Mouse (Mus musculus): ENCODE data around the gene Sh3bp4. TPM values are rescaled to one million over a fixed set of nuclear protein-coding genes. Genes with fewer than 3 reads are reported as not detected.

Gene Sh3bp4
- total and polyA plus RNA-seq, 3 experiments: not detected

- Histone ChIP-seq H3K4me1 (ENCODE audit: control insufficient read depth in 1 of 2, insufficient read depth in 2 of 2) (no peaks in the 10 kb centered on the region), H3K4me2 (ENCODE audit: insufficient read depth, low read depth, poor library complexity, severe bottlenecking) (no peak overlapping the region), H3K79me2 (replicated peaks; ENCODE audit: control insufficient read depth, extremely low read depth, insufficient read depth, poor library complexity, severe bottlenecking) (no peaks in the 10 kb centered on the region), H3K9ac (ENCODE audit: insufficient read depth, low read depth) (no peak overlapping the region), H3K27me3 (replicated peaks) (no peaks in the 10 kb centered on the region), H3K36me3 (replicated peaks in 1 of 2; ENCODE audit: control insufficient read depth in 1 of 2, insufficient read depth in 1 of 2, low read length in 1 of 2) (no peaks in the 10 kb centered on the region), H3K4me3 (replicated peaks in 1 of 3; ENCODE audit: low read depth in 2 of 3, low read length in 2 of 3, poor library complexity in 1 of 3) (no peak overlapping the region), H3K9me3 (replicated peaks; ENCODE audit: low read length) (peaks cover 89% of the 10 kb centered on the region), H3K27ac (ENCODE audit: insufficient read depth, low read depth) (no peak overlapping the region)
- in situ Hi-C loops (cut with MboI; ENCODE audit: low pct_ligation_motif_present, low pct_unique_long_range_greater_than_20kb, low sequenced_read_pairs): loop anchor here (25.0 kb wide), 1 partner anchor 451 kb away; no protein-coding TSS in a partner anchor
- no peak for TF ChIP-seq SIN3A (IDR thresholded peaks at IDR 0.05; ENCODE audit: low read length)
- TF ChIP-seq RCOR1 (conservative IDR thresholded peaks at IDR 0.05; ENCODE audit: low read depth, low read length): no peak
- TF ChIP-seq ZKSCAN1 (IDR thresholded peaks at IDR 0.05; ENCODE audit: borderline replicate concordance, low read depth, low read length): no peak
- no peak for TF ChIP-seq POLR2AphosphoS2 (IDR thresholded peaks at IDR 0.05; ENCODE audit: low read depth, low read length)
- no peak for TF ChIP-seq RAD21 (IDR thresholded peaks at IDR 0.05; ENCODE audit: low read depth, low read length)
- no peak for TF ChIP-seq JUND (conservative IDR thresholded peaks at IDR 0.05; ENCODE audit: low read depth, low read length)
- DNase-seq (ENCODE audit: extremely low read depth): no peak
- dilution Hi-C loops (cut with MboI; ENCODE audit: extremely low pct_ligation_motif_present, extremely low pct_unique_long_range_greater_than_20kb, low sequenced_read_pairs): no loop called here
Observed at GRCm38 (mm10) chr1:89188091-89188490, 117.9 kb downstream of the Sh3bp4 start.

GRCm38 (mm10) chr1:89189204-89189603 lies 119.0 kb downstream of the Sh3bp4 start:
- Histone ChIP-seq H3K79me2 (replicated peaks; ENCODE audit: control insufficient read depth, extremely low read depth, insufficient read depth, poor library complexity, severe bottlenecking) (no peaks in the 10 kb centered on the region), H3K9ac (ENCODE audit: insufficient read depth, low read depth) (no peak overlapping the region), H3K27me3 (replicated peaks) (no peaks in the 10 kb centered on the region), H3K27ac (ENCODE audit: insufficient read depth, low read depth) (no peak overlapping the region), H3K4me3 (replicated peaks in 1 of 3; ENCODE audit: low read depth in 2 of 3, low read length in 2 of 3, poor library complexity in 1 of 3) (no peak overlapping the region), H3K36me3 (replicated peaks in 1 of 2; ENCODE audit: control insufficient read depth in 1 of 2, insufficient read depth in 1 of 2, low read length in 1 of 2) (no peaks in the 10 kb centered on the region), H3K4me2 (ENCODE audit: insufficient read depth, low read depth, poor library complexity, severe bottlenecking) (no peak overlapping the region), H3K9me3 (replicated peaks; ENCODE audit: low read length) (peaks cover 87% of the 10 kb centered on the region), H3K4me1 (ENCODE audit: control insufficient read depth in 1 of 2, insufficient read depth in 2 of 2) (no peaks in the 10 kb centered on the region)
- in situ Hi-C loops (cut with MboI; ENCODE audit: low pct_ligation_motif_present, low pct_unique_long_range_greater_than_20kb, low sequenced_read_pairs): loop anchor here (25.0 kb wide), 1 partner anchor 452 kb away; no protein-coding TSS in a partner anchor
- dilution Hi-C loops (cut with MboI; ENCODE audit: extremely low pct_ligation_motif_present, extremely low pct_unique_long_range_greater_than_20kb, low sequenced_read_pairs): no loop called here
- no peak for TF ChIP-seq TBP (conservative IDR thresholded peaks at IDR 0.05; ENCODE audit: low read depth, low read length)
- TF ChIP-seq RCOR1 (conservative IDR thresholded peaks at IDR 0.05; ENCODE audit: low read depth, low read length): no peak
- TF ChIP-seq KAT2A (IDR thresholded peaks at IDR 0.05; ENCODE audit: insufficient replicate concordance, low read length): no peak
- TF ChIP-seq RAD21 (IDR thresholded peaks at IDR 0.05; ENCODE audit: low read depth, low read length): no peak
- TF ChIP-seq SMC3 (IDR thresholded peaks at IDR 0.05; ENCODE audit: low read depth, low read length): no peak
- TF ChIP-seq ZNF384 (IDR thresholded peaks at IDR 0.05; ENCODE audit: low read depth, low read length): no peak
- no peak for TF ChIP-seq HCFC1 (IDR thresholded peaks at IDR 0.05; ENCODE audit: low read depth, low read length)
- no peak for TF ChIP-seq SIN3A (IDR thresholded peaks at IDR 0.05; ENCODE audit: low read length)
- TF ChIP-seq JUN (IDR thresholded peaks at IDR 0.05; ENCODE audit: insufficient read depth, low read depth, low read length): no peak
- no peak for TF ChIP-seq MAFK (IDR thresholded peaks at IDR 0.05; ENCODE audit: insufficient replicate concordance, low read length)
- DNase-seq (ENCODE audit: extremely low read depth): no peak

- dilution Hi-C loops (cut with MboI; ENCODE audit: extremely low pct_ligation_motif_present, extremely low pct_unique_long_range_greater_than_20kb, low sequenced_read_pairs) (no loop called here), in situ Hi-C loops (cut with MboI; ENCODE audit: low pct_ligation_motif_present, low pct_unique_long_range_greater_than_20kb, low sequenced_read_pairs) (loop anchor here (25.0 kb wide), 1 partner anchor 453 kb away; no protein-coding TSS in a partner anchor)
- Histone ChIP-seq H3K27ac (ENCODE audit: insufficient read depth, low read depth) (no peak overlapping the region), H3K4me1 (ENCODE audit: control insufficient read depth in 1 of 2, insufficient read depth in 2 of 2) (no peaks in the 10 kb centered on the region), H3K9ac (ENCODE audit: insufficient read depth, low read depth) (no peak overlapping the region), H3K4me3 (replicated peaks in 1 of 3; ENCODE audit: low read depth in 2 of 3, low read length in 2 of 3, poor library complexity in 1 of 3) (no peak overlapping the region), H3K4me2 (ENCODE audit: insufficient read depth, low read depth, poor library complexity, severe bottlenecking) (no peak overlapping the region), H3K27me3 (replicated peaks) (no peaks in the 10 kb centered on the region), H3K36me3 (replicated peaks in 1 of 2; ENCODE audit: control insufficient read depth in 1 of 2, insufficient read depth in 1 of 2, low read length in 1 of 2) (no peaks in the 10 kb centered on the region), H3K79me2 (replicated peaks; ENCODE audit: control insufficient read depth, extremely low read depth, insufficient read depth, poor library complexity, severe bottlenecking) (no peaks in the 10 kb centered on the region), H3K9me3 (replicated peaks; ENCODE audit: low read length) (peaks cover 89% of the 10 kb centered on the region)
- TF ChIP-seq RAD21 (IDR thresholded peaks at IDR 0.05; ENCODE audit: low read depth, low read length): no peak
- TF ChIP-seq POLR2A (IDR thresholded peaks at IDR 0.05; ENCODE audit: low read depth, low read length): no peak
- TF ChIP-seq USF1 (IDR thresholded peaks at IDR 0.05; ENCODE audit: low read depth, low read length): no peak
- no peak for DNase-seq (ENCODE audit: extremely low read depth)
Observed at GRCm38 (mm10) chr1:89190621-89191020, 120.4 kb downstream of the Sh3bp4 start.
